Mouse (Mus musculus) thymus, adult 18-20 months (tissue): ENCODE data around the gene Nbea.
"Not testable (repeated sequence)": the region's sequence is repeated elsewhere in the genome, so short reads cannot be mapped to it uniquely, and the experiment has no call there.

Experiments
- DNase-seq, 2 experiments: peaks; one replicate each; pipeline ENCODE4 v3.0.0; 2022; ENCODE audit warnings: mixed read lengths in 2 of 2

Gene Nbea

DNA sequence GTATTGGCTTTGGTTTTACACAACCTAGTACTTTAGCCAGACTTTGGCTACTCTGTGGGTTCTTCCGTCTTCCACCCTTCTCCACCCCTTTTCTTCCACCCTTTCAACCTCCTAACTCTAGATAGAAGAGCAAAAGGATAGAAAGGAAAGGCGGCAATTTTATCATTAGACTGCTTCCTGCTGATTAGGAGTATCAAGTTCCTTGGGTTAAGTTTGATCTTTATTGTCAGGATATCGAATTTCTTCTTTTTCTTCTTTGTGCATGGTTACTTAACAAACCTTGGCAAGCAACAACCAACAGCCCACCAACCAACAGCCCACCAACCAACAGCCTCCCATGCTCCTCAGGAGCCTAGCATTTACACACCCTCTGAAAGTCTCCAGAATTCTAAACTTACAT, 165.0 kb downstream of the Nbea start:
- no peak for DNase-seq

DNA sequence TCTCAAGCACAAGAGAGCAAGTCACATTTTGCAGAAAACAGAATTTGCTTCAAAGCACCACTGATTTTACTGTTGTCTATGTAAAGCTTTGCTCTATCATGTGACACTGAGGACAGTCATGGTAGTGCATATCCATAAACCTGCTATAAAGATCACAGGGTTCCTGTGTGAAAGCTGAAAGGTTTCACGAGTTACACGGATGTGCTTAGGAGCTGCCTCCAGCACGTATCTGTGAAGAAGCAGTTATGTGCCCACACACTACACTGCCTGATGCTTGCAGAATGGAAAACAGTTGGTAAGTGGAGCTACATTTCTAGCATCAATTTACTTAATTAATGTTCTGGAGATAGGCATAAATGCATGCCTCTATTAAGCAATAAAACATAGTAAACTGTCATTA, 172.4 kb downstream of the Nbea start:
- DNase-seq: no peak

DNA sequence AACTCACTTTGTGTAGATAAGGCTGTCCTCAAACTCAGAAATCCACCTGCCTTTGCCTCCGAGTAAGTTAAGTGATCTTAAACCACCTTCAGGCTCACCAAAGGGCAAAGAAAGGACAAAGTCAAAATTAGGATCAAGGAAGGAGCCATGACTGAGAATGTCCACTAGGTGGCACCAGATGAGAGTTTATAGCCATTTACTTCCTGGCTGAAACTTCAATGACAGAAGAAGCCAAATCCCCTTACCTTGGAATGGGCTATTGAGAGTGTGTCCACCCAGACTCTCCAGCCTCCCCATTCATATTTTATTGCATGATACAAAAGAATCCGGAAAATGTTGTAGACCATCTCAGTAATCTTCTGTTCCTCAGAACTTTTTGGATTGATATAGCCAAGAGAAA, 175.5 kb downstream of the Nbea start:
- DNase-seq: no peak

DNA sequence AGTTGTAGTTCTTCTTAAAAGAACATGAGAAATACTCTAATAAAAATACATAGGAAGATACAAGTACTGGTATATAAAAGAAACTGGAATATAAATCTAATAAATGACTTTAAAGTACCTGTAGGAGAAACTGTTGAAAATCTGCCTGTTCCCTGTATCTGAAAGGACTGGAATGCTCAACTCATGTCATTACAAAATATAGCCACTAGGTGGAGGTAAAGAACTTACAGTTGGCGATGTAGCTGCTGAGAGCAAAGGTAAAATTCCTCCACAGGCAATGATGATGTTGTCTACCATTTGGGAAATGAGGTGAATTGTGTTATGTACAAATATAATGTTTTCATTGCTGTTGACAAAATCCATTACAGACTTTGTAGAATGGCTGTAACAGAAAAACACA, 183.2 kb downstream of the Nbea start:
- DNase-seq: no peak

DNA sequence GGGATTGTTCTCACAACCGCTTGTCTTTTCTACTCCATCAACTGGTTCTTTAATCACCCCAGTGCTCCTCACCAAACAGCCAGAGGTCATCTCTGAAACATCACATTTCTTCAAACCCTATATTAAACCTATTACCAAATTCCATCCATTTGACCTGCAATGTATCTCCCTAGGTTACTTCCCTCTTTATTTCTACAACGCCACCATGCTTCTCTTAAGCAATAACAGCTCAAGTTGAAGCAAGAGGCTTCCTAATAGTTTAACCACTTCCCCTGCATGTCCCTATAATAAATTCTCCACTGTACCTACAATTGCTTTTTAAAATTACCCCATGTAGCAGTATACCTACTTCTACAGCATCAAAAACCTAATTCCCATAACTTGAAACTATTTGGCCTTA, 205.1 kb downstream of the Nbea start:
- no peak for DNase-seq

- not testable (repeated sequence) for DNase-seq
Measured at GRCm38 (mm10) chr3:55976986-55977385, 206.5 kb downstream of the Nbea start.

DNA sequence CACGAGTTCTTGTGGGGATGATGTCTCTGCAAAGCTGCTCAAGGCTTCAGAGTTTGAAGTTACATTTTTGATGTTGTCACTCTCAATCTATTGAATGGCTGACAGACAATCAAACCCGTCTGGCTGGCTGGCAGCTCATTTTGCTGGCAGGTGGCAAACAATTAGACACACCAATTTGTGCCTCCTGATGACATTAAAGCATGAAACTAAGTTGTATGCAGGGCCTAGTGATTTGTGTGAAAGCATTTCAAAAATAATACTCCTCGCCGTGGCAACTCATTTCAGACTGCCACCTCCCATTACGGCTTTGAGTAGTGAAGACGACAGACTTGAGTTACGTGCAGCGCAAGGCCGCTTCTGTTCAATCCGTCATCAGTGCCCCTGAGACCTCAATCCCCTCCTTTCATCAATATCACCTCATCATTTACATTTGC, 217.8 kb downstream of the Nbea start:
- no peak for DNase-seq

- no peak for DNase-seq
Measured at GRCm38 (mm10) chr3:55963032-55963431, 220.5 kb downstream of the Nbea start.

GRCm38 (mm10) chr3:55949994-55950393, 233.5 kb downstream of the Nbea start:
- no peak for DNase-seq

GRCm38 (mm10) chr3:55949148-55949547, 234.4 kb downstream of the Nbea start:
- no peak for DNase-seq

GRCm38 (mm10) chr3:55927343-55927742, 256.2 kb downstream of the Nbea start:
- DNase-seq: no peak

DNA sequence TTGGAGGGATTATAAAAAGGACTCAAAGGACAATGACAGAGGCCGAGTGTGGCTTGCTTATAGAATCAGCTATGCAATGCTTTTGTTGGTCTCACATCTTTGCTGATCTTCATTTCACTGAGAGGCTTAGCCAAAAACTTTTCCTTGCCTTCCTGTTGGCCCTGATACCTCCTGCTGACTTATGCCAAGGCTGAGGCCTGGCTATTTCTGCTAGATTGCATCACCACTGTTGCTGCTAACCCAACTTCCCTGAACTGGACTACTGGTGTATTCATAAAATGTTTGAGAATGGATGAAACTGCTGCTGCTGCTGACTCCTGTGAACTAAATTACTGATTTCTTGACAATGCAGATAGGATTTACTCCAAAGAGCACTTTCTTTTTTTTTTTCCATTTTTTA, 274.2 kb downstream of the Nbea start:
- DNase-seq: no peak

DNA sequence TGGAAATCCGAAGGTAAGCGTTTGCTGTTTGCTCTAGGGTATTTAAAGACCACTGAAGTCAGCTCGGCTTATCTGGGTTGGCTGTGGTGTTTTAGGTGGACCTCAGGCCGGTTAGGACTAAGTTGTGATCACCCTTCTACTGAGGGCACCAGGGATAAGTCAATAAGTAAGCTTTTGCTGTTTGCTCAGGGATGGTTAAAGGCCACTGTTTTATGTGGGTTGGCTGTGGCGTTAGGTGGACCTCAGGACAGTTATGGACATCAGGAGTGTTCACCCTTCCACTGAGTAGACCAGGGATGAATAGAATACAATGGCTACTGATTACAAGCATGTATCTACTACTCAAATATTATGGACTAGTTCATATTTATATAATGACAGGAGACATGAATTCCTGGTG, 292.9 kb downstream of the Nbea start:
- no peak for DNase-seq

- DNase-seq: no peak
Measured at GRCm38 (mm10) chr3:55889227-55889626, 294.3 kb downstream of the Nbea start.

DNA sequence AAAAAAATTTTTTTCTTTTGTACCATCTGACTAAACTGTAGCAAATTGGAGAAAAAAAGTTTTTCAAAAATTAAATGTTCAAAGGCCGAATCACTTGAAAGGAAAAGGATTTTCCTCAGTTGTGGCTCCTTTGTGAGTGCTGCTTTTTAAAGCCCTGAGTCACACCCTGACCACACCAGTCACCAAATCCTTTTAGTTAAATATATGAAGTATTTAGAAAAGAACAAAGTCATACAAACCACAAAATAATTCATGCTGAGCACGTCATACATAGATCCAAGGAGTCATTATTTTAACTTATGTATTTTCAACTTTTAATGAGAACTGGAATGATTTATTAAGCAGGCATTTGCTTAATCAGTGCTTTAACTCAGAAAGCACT, 295.7 kb downstream of the Nbea start:
- DNase-seq: no peak

DNA sequence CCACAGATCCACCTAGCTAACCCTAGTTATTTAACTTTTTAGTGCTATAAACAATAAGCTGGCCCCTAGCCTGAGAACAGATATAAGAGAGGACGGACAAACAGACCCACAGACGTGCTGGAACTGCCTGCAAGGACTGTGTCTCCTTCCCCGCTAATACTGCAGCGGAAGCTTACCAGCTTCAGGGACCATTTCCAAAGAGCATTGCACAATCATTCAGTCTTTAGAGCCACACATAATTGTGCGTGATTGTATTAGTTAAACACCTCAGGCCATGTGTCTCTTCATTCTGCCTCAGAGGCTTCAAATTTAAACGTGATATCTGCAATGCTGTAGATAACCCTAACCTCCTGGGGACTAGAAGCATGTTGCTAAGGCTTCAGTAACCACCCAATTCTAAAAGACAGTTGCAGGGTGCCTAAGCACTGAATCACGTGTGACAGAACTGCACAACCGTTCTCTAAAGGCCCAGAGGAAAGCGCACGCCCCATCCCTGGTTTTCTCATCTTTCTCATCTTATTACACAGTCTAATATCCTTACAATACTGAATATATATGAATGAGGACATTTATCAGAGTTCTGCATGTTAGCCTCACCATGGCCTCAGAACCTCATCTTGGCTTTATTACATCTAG, 296.2 kb downstream of the Nbea start:
- DNase-seq: no peak

GRCm38 (mm10) chr3:55872944-55873924, 310.3 kb downstream of the Nbea start:
- no peak for DNase-seq

DNA sequence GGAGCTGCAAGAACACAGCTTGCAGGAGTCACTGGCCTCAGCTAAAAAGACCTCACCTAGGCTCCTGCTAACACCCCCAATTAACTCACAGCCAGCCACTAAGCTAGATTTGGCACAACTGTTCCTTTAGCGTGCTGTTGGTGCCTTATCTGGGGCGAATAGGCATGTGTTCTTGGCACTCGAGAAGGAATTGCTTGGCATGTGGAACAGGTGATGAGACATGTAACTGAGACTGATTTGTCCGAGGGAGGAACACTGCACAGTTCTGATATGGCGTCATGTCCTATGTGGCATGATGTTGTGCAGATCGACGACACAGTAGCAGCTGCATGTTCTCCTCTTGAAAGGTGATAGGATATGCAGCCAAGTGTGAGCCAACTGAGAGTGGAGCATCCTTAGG, 331.0 kb downstream of the Nbea start:
- DNase-seq: no peak

DNA sequence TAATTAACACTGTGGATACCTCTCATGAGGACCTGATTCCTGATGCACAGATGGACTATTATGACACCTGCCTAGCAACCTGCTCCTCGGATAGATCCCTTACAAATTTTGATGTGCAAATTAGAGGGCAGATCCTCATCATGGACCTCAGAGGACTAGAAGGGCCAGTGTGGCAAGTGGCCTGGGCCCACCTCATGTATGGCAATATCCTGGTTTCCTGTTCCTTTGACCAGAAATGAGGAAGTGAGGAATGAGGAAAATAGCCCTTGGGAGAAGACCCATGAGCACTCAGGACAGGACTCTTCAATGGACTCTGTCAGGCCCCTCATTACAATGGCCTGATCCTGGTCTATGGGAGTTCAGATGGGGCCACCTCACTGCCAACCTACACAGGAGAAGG, 336.4 kb downstream of the Nbea start:
- no peak for DNase-seq

- DNase-seq: no peak
Measured at GRCm38 (mm10) chr3:55837188-55837587, 346.3 kb downstream of the Nbea start.

DNA sequence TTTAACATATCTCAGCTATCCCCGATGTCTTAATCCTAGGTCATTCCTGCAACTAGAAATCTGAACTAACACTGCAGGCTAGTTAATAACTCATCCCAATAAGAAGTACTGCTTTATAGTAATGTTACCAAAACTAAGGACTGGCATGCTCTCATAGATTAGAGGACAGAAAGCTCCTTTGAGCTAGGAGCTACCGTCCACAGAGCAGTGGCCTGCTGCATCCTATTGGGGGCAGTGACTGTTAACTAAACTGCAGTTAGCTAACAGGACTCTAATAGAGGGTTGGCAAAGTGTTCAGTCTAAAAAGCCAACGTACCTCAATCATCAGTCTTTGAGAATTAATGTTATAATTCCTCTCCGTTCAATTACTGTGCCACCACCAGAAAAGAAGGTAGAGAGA, 348.3 kb downstream of the Nbea start:
- DNase-seq: no peak

- DNase-seq: no peak
Measured at GRCm38 (mm10) chr3:55830226-55830625, 353.3 kb downstream of the Nbea start.

GRCm38 (mm10) chr3:55828481-55829256, 354.8 kb downstream of the Nbea start:
- DNase-seq: no peak
